8 mouse cellular contexts compared by ENCODE assay signal in the genomic region with DNA sequence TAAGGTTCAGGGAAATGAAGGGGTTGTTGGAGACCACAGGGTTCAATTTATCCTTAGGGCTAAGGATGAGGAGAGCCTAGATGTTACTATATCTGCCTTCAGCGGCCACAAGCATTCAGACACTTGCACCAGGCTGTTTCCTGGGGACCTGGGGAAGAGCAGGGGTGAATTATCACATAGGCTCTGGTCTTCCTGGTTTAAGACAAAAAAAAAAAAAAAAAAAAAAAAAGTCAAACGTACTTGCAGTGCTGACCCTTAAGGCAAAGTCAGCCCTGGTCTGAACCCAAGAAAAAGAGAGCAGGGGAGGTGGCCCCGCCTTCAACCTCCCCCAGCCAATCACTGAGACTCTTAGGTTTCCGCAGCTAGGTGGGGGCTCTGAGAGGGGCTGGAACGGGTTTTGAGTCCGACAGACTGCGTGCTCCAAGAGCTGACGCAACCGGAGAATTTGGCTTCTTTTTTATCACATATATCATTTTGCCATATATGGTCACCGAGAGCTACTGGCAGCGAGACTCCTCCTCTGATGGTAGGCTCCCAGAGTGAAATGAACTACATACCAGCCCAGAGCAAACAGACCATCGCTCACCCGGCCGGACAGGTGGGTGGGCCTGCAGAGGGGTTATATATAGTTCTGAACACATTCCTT. TPM values are rescaled to one million over a fixed set of nuclear protein-coding genes. Genes with fewer than 3 reads are reported as not detected.
DNase-seq lines count a peak whose midpoint lies in the region; ATAC-seq and TF ChIP-seq lines count a peak whose summit lies in the region.

No protein-coding gene starts in this region.

- no peaks in the 10 kb centered on the region for H3K27me3 ChIP-seq in embryonic facial prominence, embryonic 11.5 days (ENCODE audit: control insufficient read depth, insufficient read depth, low read length)
- no peaks in the 10 kb centered on the region for H3K27me3 ChIP-seq in heart, embryonic 15.5 days
- H3K27me3 ChIP-seq in liver, embryonic 14.5 days (ENCODE audit: control insufficient read depth, insufficient read depth, low read length) = no peaks in the 10 kb centered on the region
- no peaks in the 10 kb centered on the region for H3K27me3 ChIP-seq in neural tube, embryonic 15.5 days (replicated peaks)

- no peak overlapping the region for H3K27ac ChIP-seq in embryonic facial prominence, embryonic 11.5 days (replicated peaks; ENCODE audit: low read depth, low read length)
- peak overlapping the region; percentile 72 for H3K27ac ChIP-seq in heart, embryonic 15.5 days
- H3K27ac ChIP-seq in liver, embryonic 14.5 days = no peak overlapping the region
- H3K27ac ChIP-seq in neural tube, embryonic 15.5 days (replicated peaks) = no peak overlapping the region

- no peaks in the 10 kb centered on the region for H3K9me3 ChIP-seq in embryonic facial prominence, embryonic 11.5 days (replicated peaks; ENCODE audit: control insufficient read depth, low read length)
- no peaks in the 10 kb centered on the region for H3K9me3 ChIP-seq in heart, embryonic 15.5 days (replicated peaks)
- no peaks in the 10 kb centered on the region for H3K9me3 ChIP-seq in liver, embryonic 14.5 days (ENCODE audit: control insufficient read depth, low read length)
- no peaks in the 10 kb centered on the region for H3K9me3 ChIP-seq in neural tube, embryonic 15.5 days (replicated peaks)

- peak; percentile 73 for ATAC-seq in embryonic facial prominence, embryonic 11.5 days (replicated peaks; ENCODE audit: insufficient number of reproducible peaks, low FRiP score, low TSS enrichment, low read depth)
- peak; percentile 92 for ATAC-seq in heart, embryonic 15.5 days (replicated peaks; ENCODE audit: insufficient number of reproducible peaks, insufficient read depth, low FRiP score, low read depth)
- peak; percentile 53 for ATAC-seq in liver, embryonic 14.5 days (ENCODE audit: insufficient read depth)
- peak; percentile 76 for ATAC-seq in neural tube, embryonic 15.5 days (ENCODE audit: low FRiP score)
- ATAC-seq in activated CD4-positive, CD25-positive, alpha-beta regulatory T cell, adult 4 months = no peak

- WGBS in embryonic facial prominence, embryonic 11.5 days = 5% methylated on average over 14 of the region's 14 CpGs
- 2% methylated on average over 13 of the region's 14 CpGs for WGBS in heart, embryonic 15.5 days
- WGBS in liver, embryonic 14.5 days (ENCODE audit: insufficient replicate concordance) = 4% methylated on average over 14 of the region's 14 CpGs
- 5% methylated on average over 13 of the region's 14 CpGs for WGBS in neural tube, embryonic 15.5 days

- H3K36me3 ChIP-seq in embryonic facial prominence, embryonic 11.5 days (replicated peaks; ENCODE audit: control insufficient read depth, insufficient read depth, low read depth, low read length) = no peaks in the 10 kb centered on the region
- H3K36me3 ChIP-seq in heart, embryonic 15.5 days = no peaks in the 10 kb centered on the region
- H3K36me3 ChIP-seq in liver, embryonic 14.5 days (replicated peaks; ENCODE audit: control insufficient read depth, insufficient read depth, low read depth) = no peaks in the 10 kb centered on the region
- H3K36me3 ChIP-seq in neural tube, embryonic 15.5 days = no peaks in the 10 kb centered on the region

- TF ChIP-seq CTCF in liver, embryonic 14.5 days (IDR thresholded peaks at IDR 0.05; ENCODE audit: low read depth) = no peak

- peak overlapping the region; percentile 51 for H3K4me2 ChIP-seq in embryonic facial prominence, embryonic 11.5 days (ENCODE audit: low read depth, low read length)
- H3K4me2 ChIP-seq in heart, embryonic 15.5 days = peak overlapping the region; percentile 71
- peak overlapping the region; percentile 36 for H3K4me2 ChIP-seq in liver, embryonic 14.5 days (ENCODE audit: low read depth)
- H3K4me2 ChIP-seq in neural tube, embryonic 15.5 days = peak overlapping the region; percentile 70

- DNase-seq in ovary, adult 18-20 months (ENCODE audit: low spot score) = peak; percentile 68
- DNase-seq in ovary, postnatal 10 days (ENCODE audit: low spot score) = no peak
- DNase-seq in embryonic facial prominence, embryonic 11.5 days (ENCODE audit: low spot score) = peak; percentile 81
- DNase-seq in layer of hippocampus, adult 11-12 months (ENCODE audit: low spot score) = peak; percentile 55
- DNase-seq in liver, embryonic 14.5 days (ENCODE audit: low read depth in 3 of 3, low spot score in 3 of 3) = peak; percentile 20 to 47 (median 28)

- no peak for TF ChIP-seq EP300 in liver, embryonic 14.5 days (IDR thresholded peaks at IDR 0.05; ENCODE audit: low read depth)

- H3K4me1 ChIP-seq in embryonic facial prominence, embryonic 11.5 days (ENCODE audit: control insufficient read depth, insufficient read depth, low read length) = no peaks in the 10 kb centered on the region
- H3K4me1 ChIP-seq in heart, embryonic 15.5 days (replicated peaks) = peaks cover 23% of the 10 kb centered on the region
- peaks cover 0 to 5% of the 10 kb centered on the region in 2 experiments; a peak in 1 of 4 replicates for H3K4me1 ChIP-seq in liver, embryonic 14.5 days (replicated peaks; ENCODE audit: control insufficient read depth in 2 of 2, insufficient read depth in 2 of 2, low read length in 1 of 2)
- peaks cover 19% of the 10 kb centered on the region for H3K4me1 ChIP-seq in neural tube, embryonic 15.5 days

- peak overlapping the region; percentile 11 for H3K4me3 ChIP-seq in embryonic facial prominence, embryonic 11.5 days (ENCODE audit: low read depth, low read length)
- H3K4me3 ChIP-seq in heart, embryonic 15.5 days = peak overlapping the region; percentile 53
- H3K4me3 ChIP-seq in liver, embryonic 14.5 days (ENCODE audit: insufficient read depth in 1 of 2, low read depth in 2 of 2, low read length in 2 of 2) = no peak overlapping the region
- H3K4me3 ChIP-seq in neural tube, embryonic 15.5 days (replicated peaks) = peak overlapping the region; percentile 41

- H3K9ac ChIP-seq in embryonic facial prominence, embryonic 11.5 days (replicated peaks; ENCODE audit: low read length) = no peak overlapping the region
- H3K9ac ChIP-seq in heart, embryonic 15.5 days = peak overlapping the region; percentile 4
- no peak overlapping the region for H3K9ac ChIP-seq in liver, embryonic 14.5 days (replicated peaks)
- H3K9ac ChIP-seq in neural tube, embryonic 15.5 days (replicated peaks) = peak overlapping the region; percentile 36

RNA-seq across cellular contexts. Expression of a gene that starts 36.5 kb away (rescaled TPM):
- polyA plus RNA-seq in embryonic facial prominence, embryonic 11.5 days (2014; fragmentation: Nextera tagmentation; extraction: Ambion mirVana) = 0.20 and 0.67 TPM in 2 replicates
- polyA plus RNA-seq in heart, embryonic 15.5 days (2015; fragmentation: Nextera tagmentation; extraction: Ambion mirVana) = 1.0 and 1.4 TPM in 2 replicates
- 0.04 and 0.13 TPM in 2 replicates for polyA plus RNA-seq in liver, embryonic 14.5 days (2012; rRNA removed)
- polyA plus RNA-seq in liver, embryonic 14.5 days (2014; fragmentation: Nextera tagmentation; extraction: Ambion mirVana) = 0.13 TPM in 1 of 2 replicates, not detected in the other
- polyA plus RNA-seq in neural tube, embryonic 15.5 days (2015; fragmentation: Nextera tagmentation; extraction: Ambion mirVana) = 0.20 TPM in 1 of 2 replicates, not detected in the other
- polyA plus RNA-seq in activated CD4-positive, CD25-positive, alpha-beta regulatory T cell, adult 4 months (2017; shearing (Covaris generic)) = not detected

Comparison
In these comparisons a context has a peak if more than half of its experiments do, and no peak if none do; other contexts are left out.
1. H3K4me3 ChIP-seq: peak in embryonic facial prominence, embryonic 11.5 days (single experiment), heart, embryonic 15.5 days (single experiment) and neural tube, embryonic 15.5 days (single experiment); none in liver, embryonic 14.5 days (0 of 2).
2. H3K9ac ChIP-seq: peak in heart, embryonic 15.5 days (single experiment) and neural tube, embryonic 15.5 days (single experiment); none in embryonic facial prominence, embryonic 11.5 days (single experiment) and liver, embryonic 14.5 days (single experiment).
3. Peak in every context shown above with its lines, with median percentiles within 50 percentile points of each other: H3K4me2 ChIP-seq.